Mouse (Mus musculus) kidney, postnatal 0 days (tissue): ENCODE measurements around the gene Defb36. TPM values are rescaled to one million over a fixed set of nuclear protein-coding genes. Genes with fewer than 3 reads are reported as not detected.

Source experiments
- ATAC-seq: fragments of 200-750 bp; cut with Nextera tagmentation; replicated peaks from 2 replicates; pipeline ENCODE4 v1.8.0; 2017; ENCODE audit warnings: low read depth, moderate number of reproducible peaks, moderate TSS enrichment, moderate library complexity; ENCODE audit not compliant: low FRiP score
- DNase-seq: peaks from one replicate; pipeline ENCODE4 v3.0.0-alpha.2; 2016; ENCODE audit warnings: low spot score
- H3K27ac ChIP-seq: fragments of 300-500 bp; sonication (generic); 2 replicates; pipeline ENCODE4 v1.5.1; 2014; ENCODE audit warnings: mild to moderate bottlenecking
- H3K27me3 ChIP-seq: fragments of 300-500 bp; sonication (generic); 2 replicates; pipeline ENCODE4 v1.6.1; 2014; ENCODE audit warnings: low read length, mixed read lengths; ENCODE audit not compliant: insufficient read depth
- H3K36me3 ChIP-seq: fragments of 300-500 bp; sonication (generic); 2 replicates; pipeline ENCODE4 v1.6.1; 2014; ENCODE audit warnings: low read length, mixed read lengths; ENCODE audit not compliant: insufficient read depth
- H3K4me1 ChIP-seq: fragments of 300-500 bp; sonication (generic); replicated peaks from 2 replicates; pipeline ENCODE4 v1.6.1; 2014; ENCODE audit warnings: antibody characterized with exemption, low read length, mixed read lengths; ENCODE audit not compliant: insufficient read depth
- H3K4me2 ChIP-seq: fragments of 300-500 bp; sonication (generic); 2 replicates; pipeline ENCODE4 v1.6.1; 2014; ENCODE audit warnings: mild to moderate bottlenecking, low read length, moderate library complexity, mixed read lengths
- H3K4me3 ChIP-seq: fragments of 300-500 bp; sonication (generic); replicated peaks from 2 replicates; pipeline ENCODE4 v1.5.1; 2014; ENCODE audit warnings: low read depth, low read length
- H3K9ac ChIP-seq: fragments of 300-500 bp; sonication (generic); 2 replicates; pipeline ENCODE4 v1.6.1; 2014; ENCODE audit warnings: low read depth, low read length
- H3K9me3 ChIP-seq: fragments of 300-500 bp; sonication (generic); replicated peaks from 2 replicates; pipeline ENCODE4 v1.6.1; 2016; ENCODE audit warnings: low read length, inconsistent platforms, mixed read lengths
- CTCF ChIP-seq: IDR thresholded peaks from 2 replicates; pipeline ENCODE4 v1.5.1; 2016; ENCODE audit warnings: antibody characterized with exemption, low read depth, mild to moderate bottlenecking, moderate library complexity
- WGBS: fragments of 180-500 bp; shearing (Covaris S2); extraction: QIAGEN DNeasy Blood & Tissue Kit; methylation state at CpG from one replicate; pipeline ENCODE4 v1.1.7; 2014; 5-methylcytosine and 5-hydroxymethylcytosine counted together
- polyA plus RNA-seq: library from polyadenylated mRNA; unstranded; fragments of >200 nt; fragmentation: Nextera tagmentation; extraction: Ambion mirVana; gene quantifications from 2 replicates; pipeline ENCODE4 v1.2.1, GENCODE M21; 2015

Gene Defb36
- polyA plus RNA-seq, 1 experiment from 2014 or later, result 3.6 TPM

DNA sequence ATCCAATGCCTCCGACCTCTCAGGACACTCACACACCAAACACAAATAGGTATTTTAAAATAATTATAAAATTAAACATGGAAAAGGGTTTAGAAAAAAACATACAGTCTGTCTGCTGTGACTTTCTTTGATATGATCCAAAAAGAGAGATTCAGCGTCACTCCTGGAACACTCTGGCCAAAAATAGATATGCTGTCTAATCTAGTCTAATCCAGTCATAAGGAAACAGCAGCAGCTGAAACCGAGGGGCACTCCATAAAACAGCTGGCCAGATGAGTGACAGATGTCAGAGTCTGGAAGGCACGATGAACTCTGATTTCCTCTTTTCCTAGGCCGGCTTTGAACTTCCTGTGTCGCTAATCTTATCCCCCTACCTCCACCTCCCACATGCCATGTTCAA is 12.3 kb downstream of the Defb36 start:
- no peaks in the 10 kb centered on the region for H3K27me3 ChIP-seq
- ATAC-seq, result no peak
- TF ChIP-seq CTCF, result no peak
- H3K9ac ChIP-seq, result no peak overlapping the region
- no peaks in the 10 kb centered on the region for H3K4me1 ChIP-seq
- H3K36me3 ChIP-seq, result no peaks in the 10 kb centered on the region
- H3K9me3 ChIP-seq, result no peaks in the 10 kb centered on the region
- no peak overlapping the region for H3K27ac ChIP-seq
- no peak overlapping the region for H3K4me2 ChIP-seq
- no peak overlapping the region for H3K4me3 ChIP-seq
- no peak for DNase-seq
- 55% methylated on average over 6 of the region's 6 CpGs for WGBS

DNA sequence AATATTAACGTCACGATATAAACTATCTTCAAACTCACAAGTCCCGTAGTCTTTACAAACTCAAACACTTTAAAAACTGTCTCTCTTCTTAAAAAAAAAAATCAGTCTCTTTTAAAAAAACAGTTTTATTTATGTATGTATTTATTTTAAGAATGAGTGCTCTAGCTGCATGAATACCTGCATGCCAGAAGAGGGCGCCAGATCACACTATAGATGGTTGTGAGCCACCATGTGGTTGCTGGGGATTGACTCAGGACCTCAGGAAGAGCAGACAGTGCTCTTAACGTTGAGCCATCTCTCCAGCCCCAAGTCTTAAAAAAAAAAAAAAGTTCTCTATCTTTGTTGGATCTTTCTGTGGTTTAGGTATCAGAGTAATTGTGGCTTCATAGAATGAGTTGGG is 13.2 kb downstream of the Defb36 start:
- H3K36me3 ChIP-seq, result no peaks in the 10 kb centered on the region
- DNase-seq, result no peak
- WGBS, result 69% methylated on average over 5 of the region's 5 CpGs
- no peak overlapping the region for H3K4me2 ChIP-seq
- peak; percentile 66 for TF ChIP-seq CTCF
- H3K27ac ChIP-seq, result no peak overlapping the region
- no peak overlapping the region for H3K4me3 ChIP-seq
- H3K4me1 ChIP-seq, result 0 out of 2 replicates have a peak, but pooled peaks cover 2% of the 10 kb centered on the region
- no peaks in the 10 kb centered on the region for H3K27me3 ChIP-seq
- H3K9ac ChIP-seq, result no peak overlapping the region
- ATAC-seq, result no peak
- no peaks in the 10 kb centered on the region for H3K9me3 ChIP-seq

DNA sequence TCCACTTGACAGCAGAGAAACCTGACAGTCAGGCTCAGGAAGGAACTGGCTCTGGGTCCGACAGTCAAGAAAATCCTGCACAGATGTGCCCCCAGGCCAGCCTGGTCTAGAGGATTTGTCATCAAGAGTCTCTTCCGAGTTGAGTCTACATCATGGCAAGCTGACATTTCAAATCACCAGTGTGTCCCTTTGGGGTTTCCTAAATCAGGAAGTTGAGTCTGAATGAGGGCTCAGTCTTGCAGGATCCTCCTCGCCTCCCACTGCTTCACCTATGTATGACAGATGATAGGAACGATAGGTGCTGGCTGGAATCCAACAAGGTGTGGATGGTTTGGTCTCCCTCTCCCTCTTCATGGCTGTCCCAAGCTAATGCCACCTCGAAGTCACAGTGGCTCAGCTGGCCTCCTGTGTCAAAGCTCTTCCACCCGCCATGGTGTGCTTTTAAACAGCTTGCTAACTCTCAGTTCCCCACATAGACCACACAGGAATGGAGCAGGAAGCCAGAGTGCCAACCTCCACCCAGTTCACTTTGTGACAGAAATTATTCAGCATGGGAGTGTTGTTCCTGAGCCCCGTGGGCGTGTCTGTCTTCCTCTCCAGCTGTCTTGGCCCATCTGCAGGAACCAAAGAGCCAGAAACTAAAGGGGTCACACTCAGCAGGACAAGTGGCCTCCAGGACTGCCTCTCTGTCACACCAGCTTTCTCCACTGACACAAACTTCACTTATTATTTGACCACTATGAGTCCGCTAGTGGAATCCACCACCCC is 16.4 kb downstream of the Defb36 start:
- H3K9me3 ChIP-seq, result no peaks in the 10 kb centered on the region
- no peak for ATAC-seq
- peak overlapping the region; percentile 52 for H3K27ac ChIP-seq
- no peaks in the 10 kb centered on the region for H3K36me3 ChIP-seq
- no peak overlapping the region for H3K4me2 ChIP-seq
- 58% methylated on average over 9 of the region's 9 CpGs for WGBS
- TF ChIP-seq CTCF, result no peak
- no peak overlapping the region for H3K4me3 ChIP-seq
- H3K4me1 ChIP-seq, result 0 out of 2 replicates have a peak, but pooled peaks cover 3% of the 10 kb centered on the region
- H3K27me3 ChIP-seq, result no peaks in the 10 kb centered on the region
- DNase-seq, result peak; percentile 34
- no peak overlapping the region for H3K9ac ChIP-seq

DNA sequence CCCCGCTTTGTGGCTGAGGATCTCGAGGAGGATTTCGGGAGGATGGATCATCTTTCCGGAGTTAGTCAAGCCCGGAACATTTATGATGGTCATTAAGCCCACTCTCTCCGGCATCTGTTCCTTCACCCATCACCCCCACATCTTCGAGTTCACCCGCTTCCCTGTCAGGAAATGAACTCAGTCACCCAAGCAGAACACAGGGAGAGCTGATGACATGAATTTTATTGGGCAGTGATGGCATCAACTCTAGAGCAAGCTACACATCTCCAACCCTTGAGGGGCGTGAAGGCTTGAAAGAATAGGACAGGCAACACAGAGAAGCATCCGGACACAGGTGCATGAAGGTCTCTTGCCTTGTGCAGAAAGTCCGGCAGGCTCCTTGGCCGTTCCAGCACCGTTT is 18.0 kb downstream of the Defb36 start:
- peak; percentile 91 for DNase-seq
- H3K36me3 ChIP-seq, result no peaks in the 10 kb centered on the region
- H3K27me3 ChIP-seq, result no peaks in the 10 kb centered on the region
- H3K9me3 ChIP-seq, result no peaks in the 10 kb centered on the region
- no peak overlapping the region for H3K4me2 ChIP-seq
- no peak overlapping the region for H3K9ac ChIP-seq
- 17% methylated on average over 13 of the region's 13 CpGs for WGBS
- TF ChIP-seq CTCF, result no peak
- H3K27ac ChIP-seq, result peak overlapping the region; percentile 14; the same call in 1 of the 2 replicates
- no peak overlapping the region for H3K4me3 ChIP-seq
- ATAC-seq, result peak; percentile 65
- H3K4me1 ChIP-seq, result 0 out of 2 replicates have a peak, but pooled peaks cover 3% of the 10 kb centered on the region

DNA sequence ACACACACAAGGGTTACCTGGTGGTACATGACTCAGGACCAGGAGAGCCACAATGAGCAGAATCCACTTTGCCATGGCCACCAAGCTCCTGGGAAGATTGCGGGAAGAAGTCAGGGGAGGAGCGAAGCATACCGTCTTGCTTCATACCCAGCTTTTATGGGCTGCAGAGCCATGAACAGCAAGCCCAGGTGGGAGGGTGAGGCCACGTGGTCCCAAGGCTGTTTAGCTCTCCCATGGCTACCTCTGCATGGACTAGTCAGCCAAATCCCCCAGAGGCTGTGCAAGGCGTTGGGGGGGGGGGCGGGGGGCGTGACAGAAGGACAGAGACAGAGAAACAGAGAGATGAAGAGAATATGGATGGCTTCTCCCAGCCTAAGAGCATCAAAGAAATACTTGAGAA is 18.8 kb downstream of the Defb36 start, which contains the start of gene Defb25:
Gene Defb25 (minus strand): TSS at position 101 of the 400 bp plus-strand sequence.
- Histone ChIP-seq H3K4me2 (no peak within 1 kb of the TSS), H3K27me3 (no peaks in the 10 kb centered on the region), H3K4me1 (0 out of 2 replicates have a peak, but pooled peaks cover 3% of the 10 kb centered on the region), H3K36me3 (no peaks in the 10 kb centered on the region), H3K9me3 (no peaks in the 10 kb centered on the region), H3K4me3 (no peak within 1 kb of the TSS), H3K27ac (peak within 1 kb of the TSS; percentile 57), H3K9ac (no peak within 1 kb of the TSS)
- DNase-seq (no peak), ATAC-seq (no peak)
- TF ChIP-seq CTCF, result no peak
- 63% methylated on average over 7 of the region's 7 CpGs for WGBS

DNA sequence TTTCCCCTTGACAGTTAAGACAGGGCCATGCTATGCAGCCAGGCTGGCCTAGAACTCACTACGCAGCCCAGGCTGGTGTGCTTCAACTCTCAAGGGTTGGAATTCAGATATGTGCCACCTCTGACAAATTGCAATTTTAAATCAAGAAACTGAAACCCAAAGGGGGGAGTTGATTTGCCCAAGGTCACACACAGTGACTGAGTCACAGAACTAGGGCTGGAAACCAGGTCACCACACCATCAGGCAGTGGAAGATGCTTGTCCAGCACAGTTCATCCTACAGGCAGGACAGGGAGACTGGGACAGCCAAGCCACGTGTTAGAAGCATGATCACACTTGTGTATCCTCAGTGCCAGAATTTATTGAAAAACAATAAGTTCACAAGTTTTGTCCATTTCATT is 20.4 kb downstream of the Defb36 start:
- Histone ChIP-seq H3K27ac (no peak overlapping the region), H3K9ac (no peak overlapping the region), H3K4me1 (peaks cover 10% of the 10 kb centered on the region; the same call in 1 of the 2 replicates), H3K27me3 (no peaks in the 10 kb centered on the region), H3K4me3 (no peak overlapping the region), H3K9me3 (no peaks in the 10 kb centered on the region), H3K36me3 (no peaks in the 10 kb centered on the region), H3K4me2 (no peak overlapping the region)
- 71% methylated on average over 2 of the region's 2 CpGs for WGBS
- DNase-seq, result no peak
- ATAC-seq, result no peak
- TF ChIP-seq CTCF, result no peak
